Mouse (Mus musculus) G1E (cell line): ENCODE results near the gene Vwc2. TPM values are rescaled to one million over a fixed set of nuclear protein-coding genes. Genes with fewer than 3 reads are reported as not detected.

Experiments
- ATAC-seq: 2 replicates; pipeline ENCODE4 v1.8.0; 2016; ENCODE audit warnings: mild to moderate bottlenecking; ENCODE audit not compliant: insufficient number of reproducible peaks, poor library complexity, low FRiP score, severe bottlenecking; ENCODE audit errors: extremely low read depth
- DNase-seq: peaks from one replicate; pipeline ENCODE4 v3.0.0; 2012; ENCODE audit warnings: low spot score
- H3K27me3 ChIP-seq: 2 replicates; pipeline ENCODE4 v1.6.1; 2012; ENCODE audit warnings: mild to moderate bottlenecking, low read length, inconsistent platforms; ENCODE audit not compliant: insufficient read depth
- H3K36me3 ChIP-seq: replicated peaks from 2 replicates; pipeline ENCODE3; 2012; ENCODE audit warnings: mild to moderate bottlenecking, inconsistent platforms
- H3K4me1 ChIP-seq: 2 replicates; pipeline ENCODE4 v1.6.1; 2012; ENCODE audit warnings: low read depth, low read length, inconsistent platforms, mixed read lengths; ENCODE audit not compliant: insufficient read depth
- H3K4me3 ChIP-seq: 2 replicates; pipeline ENCODE4 v1.5.1; 2012; ENCODE audit warnings: low read depth, mild to moderate bottlenecking, inconsistent platforms, low read length, moderate library complexity, mixed read lengths
- H3K9me3 ChIP-seq: replicated peaks from 2 replicates; pipeline ENCODE4 v1.6.1; 2012; ENCODE audit warnings: inconsistent platforms
- CTCF ChIP-seq: IDR thresholded peaks from 2 replicates; pipeline ENCODE4 v1.5.1; 2012; ENCODE audit warnings: low read depth, low read length, inconsistent platforms, mixed read lengths
- GATA1 ChIP-seq: IDR thresholded peaks from 2 replicates; pipeline ENCODE4 v1.6.1; 2012; ENCODE audit warnings: borderline replicate concordance, low read length, inconsistent platforms, mixed read lengths
- GATA2 ChIP-seq: IDR thresholded peaks from 2 replicates; pipeline ENCODE4 v1.6.1; 2012; ENCODE audit warnings: low read depth, low read length, inconsistent platforms, borderline replicate concordance
- POLR2AphosphoS5 ChIP-seq: IDR thresholded peaks from 2 replicates; pipeline ENCODE4 v1.6.1; 2012; ENCODE audit warnings: low read depth, low read length, inconsistent platforms; ENCODE audit not compliant: insufficient replicate concordance
- TAL1 ChIP-seq: conservative IDR thresholded peaks from 2 replicates; pipeline ENCODE4 v1.6.1; 2012; ENCODE audit warnings: low read depth, low read length, inconsistent platforms, mixed read lengths
- polyA plus RNA-seq: library from polyadenylated mRNA; stranded (reverse); fragments of >175 nt; gene quantifications from 2 replicates; pipeline ENCODE4 v1.2.3, GENCODE M21; 2012
- total RNA-seq, 2 experiments: library from RNA; stranded (forward) in 1 of 2; stranded (reverse) in 1 of 2; fragments of 200-1000 nt in 1 of 2; fragments of >200 nt in 1 of 2; fragmentation: Nextera tagmentation in 1 of 2; gene quantifications; 2 replicates each; pipeline ENCODE4 v1.2.3; 2014 to 2017

The Vwc2 gene
- not detected in 2 replicates for total RNA-seq (2014; fragmentation: Nextera tagmentation)
- 0.16 TPM in 1 of 2 replicates, not detected in the other for total RNA-seq (2017)
- not detected in 2 replicates for polyA plus RNA-seq

GRCm38 (mm10) chr11:11113576-11114233 is at the start of gene Vwc2:
Vwc2 (plus strand) TSS chr11:11114223.
- Histone ChIP-seq H3K4me3 (no peak within 1 kb of the TSS), H3K36me3 (no peaks in the 10 kb centered on the region), H3K9me3 (no peaks in the 10 kb centered on the region), H3K27me3 (peaks cover 2% of the 10 kb centered on the region; the same call in 1 of the 2 replicates), H3K4me1 (no peaks in the 10 kb centered on the region)
- no peak for ATAC-seq
- TF ChIP-seq POLR2AphosphoS5 (no peak), GATA2 (no peak), CTCF (no peak), GATA1 (no peak), TAL1 (no peak)
- no peak for DNase-seq

GRCm38 (mm10) chr11:11088162-11088756 is 25.8 kb upstream of the Vwc2 start:
- Histone ChIP-seq H3K4me1 (no peaks in the 10 kb centered on the region), H3K4me3 (no peak overlapping the region), H3K36me3 (no peaks in the 10 kb centered on the region), H3K27me3 (no peaks in the 10 kb centered on the region), H3K9me3 (no peaks in the 10 kb centered on the region)
- DNase-seq: no peak
- no peak for ATAC-seq
- TF ChIP-seq GATA2: no peak
- no peak for TF ChIP-seq GATA1
- TF ChIP-seq POLR2AphosphoS5: no peak
- TF ChIP-seq TAL1: no peak
- no peak for TF ChIP-seq CTCF

GRCm38 (mm10) chr11:11097606-11098005 is 16.4 kb upstream of the Vwc2 start:
- Histone ChIP-seq H3K9me3 (no peaks in the 10 kb centered on the region), H3K36me3 (no peaks in the 10 kb centered on the region), H3K27me3 (no peaks in the 10 kb centered on the region), H3K4me3 (no peak overlapping the region), H3K4me1 (no peaks in the 10 kb centered on the region)
- no peak for TF ChIP-seq TAL1
- TF ChIP-seq GATA2: no peak
- TF ChIP-seq GATA1: no peak
- no peak for TF ChIP-seq CTCF
- no peak for TF ChIP-seq POLR2AphosphoS5
- ATAC-seq (no peak), DNase-seq (no peak)

- no peaks in the 10 kb centered on the region for H3K9me3 ChIP-seq
- no peak for ATAC-seq
- no peak for TF ChIP-seq CTCF
- no peak for TF ChIP-seq GATA2
- TF ChIP-seq TAL1: no peak
- TF ChIP-seq POLR2AphosphoS5: no peak
- no peak for TF ChIP-seq GATA1
- H3K4me1 ChIP-seq: no peaks in the 10 kb centered on the region
- H3K36me3 ChIP-seq: no peaks in the 10 kb centered on the region
- H3K4me3 ChIP-seq: no peak overlapping the region
- no peaks in the 10 kb centered on the region for H3K27me3 ChIP-seq
- no peak for DNase-seq
These were observed 15.7 kb upstream of the Vwc2 start for GRCm38 (mm10) chr11:11098282-11098681.

- TF ChIP-seq GATA2: no peak
- TF ChIP-seq GATA1: no peak
- no peak for TF ChIP-seq TAL1
- TF ChIP-seq POLR2AphosphoS5: no peak
- TF ChIP-seq CTCF: no peak
- Histone ChIP-seq H3K4me3 (no peak overlapping the region), H3K9me3 (no peaks in the 10 kb centered on the region), H3K36me3 (no peaks in the 10 kb centered on the region), H3K4me1 (no peaks in the 10 kb centered on the region), H3K27me3 (no peaks in the 10 kb centered on the region)
- ATAC-seq (no peak), DNase-seq (no peak)
These were observed 15.0 kb upstream of the Vwc2 start for GRCm38 (mm10) chr11:11099011-11099410.

GRCm38 (mm10) chr11:11102182-11102581 is 11.8 kb upstream of the Vwc2 start:
- TF ChIP-seq GATA2: no peak
- TF ChIP-seq CTCF: no peak
- no peak for TF ChIP-seq GATA1
- TF ChIP-seq TAL1: no peak
- TF ChIP-seq POLR2AphosphoS5: no peak
- Histone ChIP-seq H3K4me3 (no peak overlapping the region), H3K9me3 (no peaks in the 10 kb centered on the region), H3K36me3 (no peaks in the 10 kb centered on the region), H3K4me1 (no peaks in the 10 kb centered on the region), H3K27me3 (no peaks in the 10 kb centered on the region)
- no peak for ATAC-seq
- DNase-seq: no peak
